Comparison of ENCODE assay signal across 8 mouse cellular contexts in the genomic region with DNA sequence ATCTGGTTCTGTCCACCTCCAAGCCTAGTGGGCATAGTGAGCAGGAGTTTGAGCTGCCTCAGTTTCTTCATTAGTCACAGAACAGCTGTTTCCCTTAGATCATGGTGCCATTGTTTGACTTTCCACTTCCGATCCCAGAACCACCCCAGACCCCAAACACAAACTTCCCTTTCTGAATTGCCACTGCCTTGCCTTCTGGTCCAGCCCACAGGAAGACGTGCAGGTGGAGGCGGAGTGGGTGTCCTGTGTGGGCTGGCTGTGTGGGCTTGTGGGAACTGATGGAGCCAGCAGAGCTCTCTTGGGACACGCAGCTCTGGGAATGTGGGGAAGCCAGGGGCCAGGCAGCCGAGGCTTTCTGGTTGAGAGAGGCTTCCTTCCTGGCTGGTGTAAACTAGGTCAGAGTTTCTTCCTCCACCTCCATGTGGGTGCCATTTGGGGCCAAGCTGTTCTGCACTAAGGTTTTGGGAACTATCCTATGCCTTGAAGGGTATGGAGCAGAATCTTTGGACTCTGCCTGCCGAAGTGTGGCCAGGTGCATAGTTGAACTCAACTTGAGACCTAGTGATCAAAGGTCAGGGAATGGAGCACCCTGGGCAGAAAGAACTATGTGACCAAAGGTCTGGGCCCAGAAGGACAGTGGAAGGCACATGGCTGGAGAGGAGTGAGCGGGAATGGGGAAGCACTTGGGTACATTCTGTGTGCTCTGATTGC. TPM values are rescaled to one million over a fixed set of nuclear protein-coding genes. Genes with fewer than 3 reads are reported as not detected.
DNase-seq lines count a peak whose midpoint lies in the region; ATAC-seq lines count a peak whose summit lies in the region.

No protein-coding gene starts in this region.

- no peak overlapping the region for H3K9ac ChIP-seq in liver, embryonic 16.5 days (ENCODE audit: low read depth, low read length)
- H3K9ac ChIP-seq in forebrain, embryonic 13.5 days, result no peak overlapping the region
- H3K9ac ChIP-seq in limb, embryonic 15.5 days, result no peak overlapping the region

- no peak overlapping the region for H3K4me2 ChIP-seq in liver, embryonic 16.5 days (ENCODE audit: low read depth, low read length)
- H3K4me2 ChIP-seq in forebrain, embryonic 13.5 days, result peak overlapping the region; percentile 92; the same call in 1 of the 2 replicates
- H3K4me2 ChIP-seq in limb, embryonic 15.5 days, result no peak overlapping the region

- H3K4me3 ChIP-seq in liver, embryonic 16.5 days (ENCODE audit: low read depth, low read length), result no peak overlapping the region
- no peak overlapping the region for H3K4me3 ChIP-seq in forebrain, embryonic 13.5 days
- H3K4me3 ChIP-seq in limb, embryonic 15.5 days, result no peak overlapping the region

- no peaks in the 10 kb centered on the region for H3K9me3 ChIP-seq in liver, embryonic 16.5 days (replicated peaks; ENCODE audit: control insufficient read depth, low read length)
- H3K9me3 ChIP-seq in forebrain, embryonic 13.5 days (replicated peaks), result no peaks in the 10 kb centered on the region
- H3K9me3 ChIP-seq in limb, embryonic 15.5 days, result no peaks in the 10 kb centered on the region

- H3K36me3 ChIP-seq in liver, embryonic 16.5 days (ENCODE audit: control insufficient read depth, insufficient read depth), result peaks cover 11% of the 10 kb centered on the region
- peaks cover 46% of the 10 kb centered on the region for H3K36me3 ChIP-seq in forebrain, embryonic 13.5 days (ENCODE audit: poor library complexity, severe bottlenecking)
- peaks cover 37% of the 10 kb centered on the region for H3K36me3 ChIP-seq in limb, embryonic 15.5 days

- DNase-seq in liver, result no peak
- peak; percentile 37 to 39 for DNase-seq in heart, postnatal 36 days
- DNase-seq in layer of hippocampus, adult 9-11 months, result no peak
- no peak for DNase-seq in c-Kit-positive CD71-positive TER-119-positive erythroid progenitor cells, embryonic 14.5 days (ENCODE audit: low spot score)
- DNase-seq in frontal cortex, postnatal 36 days (ENCODE audit: low spot score in 2 of 2), result no peak

- no peak for ATAC-seq in liver, embryonic 16.5 days (ENCODE audit: low read depth)
- ATAC-seq in forebrain, embryonic 13.5 days, result no peak
- no peak for ATAC-seq in limb, embryonic 15.5 days (ENCODE audit: insufficient number of reproducible peaks, low FRiP score, low TSS enrichment, low read depth)

- intact Hi-C loops in heart, postnatal 36 days (cut with DNase I), result loop anchor here (5.0 kb wide), 1 partner anchor 33 kb away; no protein-coding TSS in a partner anchor

- peaks cover 24% of the 10 kb centered on the region for H3K27me3 ChIP-seq in liver, embryonic 16.5 days (ENCODE audit: control insufficient read depth, insufficient read depth, low read depth, low read length)
- no peaks in the 10 kb centered on the region for H3K27me3 ChIP-seq in forebrain, embryonic 13.5 days
- H3K27me3 ChIP-seq in limb, embryonic 15.5 days, result no peaks in the 10 kb centered on the region

- WGBS in liver, embryonic 16.5 days (ENCODE audit: insufficient replicate concordance), result 30% methylated on average over 7 of the region's 7 CpGs
- WGBS in forebrain, embryonic 13.5 days, result 87% methylated on average over 7 of the region's 7 CpGs
- WGBS in limb, embryonic 15.5 days, result 66% methylated on average over 7 of the region's 7 CpGs

- H3K4me1 ChIP-seq in liver, embryonic 16.5 days (ENCODE audit: control insufficient read depth, low read depth, low read length), result peaks cover 14% of the 10 kb centered on the region
- H3K4me1 ChIP-seq in forebrain, embryonic 13.5 days, result peaks cover 67% of the 10 kb centered on the region
- peaks cover 52% of the 10 kb centered on the region for H3K4me1 ChIP-seq in limb, embryonic 15.5 days

- 0 out of 2 replicates have a peak overlapping the region, but pooled peaks have one; percentile 19 for H3K27ac ChIP-seq in liver, embryonic 16.5 days (ENCODE audit: low read length)
- H3K27ac ChIP-seq in forebrain, embryonic 13.5 days, result 0 out of 2 replicates have a peak overlapping the region, but pooled peaks have one; percentile 17
- peak overlapping the region; percentile 43; the same call in 1 of the 2 replicates for H3K27ac ChIP-seq in limb, embryonic 15.5 days

RNA-seq across cellular contexts. Expression of a gene that starts 3.9 kb away (rescaled TPM):
- polyA plus RNA-seq in liver, embryonic 16.5 days (2015; fragmentation: Nextera tagmentation; extraction: Ambion mirVana), result 45.4 and 52.9 TPM in 2 replicates
- 59.2 and 59.3 TPM in 2 replicates for polyA plus RNA-seq in forebrain, embryonic 13.5 days (2015; fragmentation: Nextera tagmentation; extraction: Ambion mirVana)
- 10 to 100 TPM; 19.9 to 21.7 TPM for total RNA-seq in heart, postnatal 36 days (2021)
- 113 and 120 TPM in 2 replicates for polyA plus RNA-seq in limb, embryonic 15.5 days (2015; fragmentation: Nextera tagmentation; extraction: Ambion mirVana)

RNA-seq across cellular contexts. Expression of a gene that starts 9.1 kb away (rescaled TPM):
- 2.4 TPM in 2 replicates for polyA plus RNA-seq in liver, embryonic 16.5 days (2015; fragmentation: Nextera tagmentation; extraction: Ambion mirVana)
- 122 and 140 TPM in 2 replicates for polyA plus RNA-seq in forebrain, embryonic 13.5 days (2015; fragmentation: Nextera tagmentation; extraction: Ambion mirVana)
- total RNA-seq in heart, postnatal 36 days (2021), result 10 to 100 TPM; 28.1 to 33.8 TPM
- polyA plus RNA-seq in limb, embryonic 15.5 days (2015; fragmentation: Nextera tagmentation; extraction: Ambion mirVana), result 33.3 and 34.5 TPM in 2 replicates

Comparison
In these comparisons a context has a peak if more than half of its experiments do, and no peak if none do; other contexts are left out.
1. DNase-seq: peak in heart, postnatal 36 days (2 of 2); none in liver (single experiment), layer of hippocampus, adult 9-11 months (single experiment), c-Kit-positive CD71-positive TER-119-positive erythroid progenitor cells, embryonic 14.5 days (single experiment) and frontal cortex, postnatal 36 days (0 of 2).
2. Peak in every context shown above with its lines, with median percentiles within 50 percentile points of each other: H3K27ac ChIP-seq.